Mouse (Mus musculus) kidney, adult 18-20 months (tissue): ENCODE data around the gene Trim41.
"Not testable (repeated sequence)": the region's sequence is repeated elsewhere in the genome, so short reads cannot be mapped to it uniquely, and the experiment has no call there.

ENCODE experiments used
- DNase-seq: peaks from one replicate; pipeline ENCODE4 v3.0.0; 2021

Trim41 gene

DNA sequence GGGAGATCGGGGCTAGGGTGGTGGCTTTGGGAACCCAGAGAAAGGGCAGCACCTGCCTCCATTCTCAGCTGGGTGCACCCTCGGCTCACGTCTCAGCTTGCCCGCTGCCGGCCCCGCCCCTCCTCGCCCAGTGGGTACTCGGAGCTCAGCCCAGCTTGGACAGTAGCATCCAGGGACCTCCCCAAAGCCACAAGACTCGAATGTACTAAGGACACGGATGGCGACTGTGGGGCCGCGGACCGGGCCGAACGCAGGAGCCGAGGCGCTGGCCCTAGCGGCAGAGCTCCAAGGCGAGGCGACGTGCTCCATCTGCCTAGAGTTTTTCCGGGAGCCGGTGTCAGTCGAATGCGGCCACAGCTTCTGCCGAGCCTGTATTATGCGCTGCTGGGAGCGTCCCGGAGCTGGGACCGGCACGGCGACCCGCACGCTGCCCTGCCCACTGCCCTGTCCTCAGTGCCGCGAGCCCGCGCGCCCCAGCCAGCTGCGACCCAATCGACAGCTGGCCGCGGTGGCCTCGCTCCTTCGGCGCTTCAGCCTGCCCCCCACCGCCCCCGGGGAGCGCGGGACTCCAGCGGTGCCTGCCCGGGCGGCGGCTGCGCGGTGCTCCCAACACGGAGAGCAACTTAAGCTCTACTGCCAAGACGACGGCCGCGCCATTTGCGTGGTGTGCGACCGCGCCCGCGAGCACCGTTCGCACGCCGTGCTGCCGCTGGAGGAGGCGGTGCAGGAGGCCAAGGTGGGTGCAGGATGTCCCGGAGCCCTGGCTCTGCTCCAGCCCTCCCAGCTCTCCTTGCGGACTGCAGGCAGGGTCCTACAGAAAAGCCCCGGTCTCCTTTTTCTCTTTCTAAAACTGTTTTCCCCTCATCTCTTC is 20.4 kb upstream of the Trim41 start:
- DNase-seq, result peak; percentile 87

DNA sequence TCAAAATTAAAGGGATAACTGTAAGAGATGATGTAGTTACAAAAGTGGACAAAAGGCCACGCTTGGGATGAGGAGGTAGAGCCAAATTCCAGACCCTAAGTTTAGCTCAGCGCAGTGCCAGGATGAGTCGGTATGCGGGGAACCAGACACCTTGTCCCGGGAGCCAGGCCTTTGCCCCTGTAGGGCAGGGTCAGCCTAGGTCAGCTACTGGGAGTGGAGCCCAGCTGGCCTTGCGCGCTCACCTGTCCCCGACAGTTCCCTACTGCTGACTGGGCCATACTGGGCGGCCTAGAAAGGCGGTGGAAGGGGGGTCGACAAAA is 19.8 kb upstream of the Trim41 start:
- DNase-seq, result no peak

DNA sequence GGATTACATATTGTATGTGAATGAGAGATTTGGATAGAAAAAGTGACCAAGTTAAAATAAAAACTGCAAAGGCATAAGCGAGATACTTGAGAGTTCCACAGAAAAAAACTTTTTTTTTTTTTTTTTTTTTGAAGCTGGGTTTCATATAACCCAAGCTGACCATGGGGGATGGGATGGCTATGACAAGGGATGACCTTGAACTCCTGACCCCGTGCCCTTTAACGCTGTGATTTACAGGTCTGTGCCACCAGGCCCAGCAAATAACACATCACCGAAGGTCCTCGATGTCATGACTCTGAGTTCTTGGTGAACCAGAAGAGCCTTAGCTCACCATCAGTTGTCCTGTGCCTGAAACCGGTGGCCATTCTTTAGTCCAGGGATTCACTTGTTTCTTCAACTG is 18.8 kb upstream of the Trim41 start:
- no peak for DNase-seq

DNA sequence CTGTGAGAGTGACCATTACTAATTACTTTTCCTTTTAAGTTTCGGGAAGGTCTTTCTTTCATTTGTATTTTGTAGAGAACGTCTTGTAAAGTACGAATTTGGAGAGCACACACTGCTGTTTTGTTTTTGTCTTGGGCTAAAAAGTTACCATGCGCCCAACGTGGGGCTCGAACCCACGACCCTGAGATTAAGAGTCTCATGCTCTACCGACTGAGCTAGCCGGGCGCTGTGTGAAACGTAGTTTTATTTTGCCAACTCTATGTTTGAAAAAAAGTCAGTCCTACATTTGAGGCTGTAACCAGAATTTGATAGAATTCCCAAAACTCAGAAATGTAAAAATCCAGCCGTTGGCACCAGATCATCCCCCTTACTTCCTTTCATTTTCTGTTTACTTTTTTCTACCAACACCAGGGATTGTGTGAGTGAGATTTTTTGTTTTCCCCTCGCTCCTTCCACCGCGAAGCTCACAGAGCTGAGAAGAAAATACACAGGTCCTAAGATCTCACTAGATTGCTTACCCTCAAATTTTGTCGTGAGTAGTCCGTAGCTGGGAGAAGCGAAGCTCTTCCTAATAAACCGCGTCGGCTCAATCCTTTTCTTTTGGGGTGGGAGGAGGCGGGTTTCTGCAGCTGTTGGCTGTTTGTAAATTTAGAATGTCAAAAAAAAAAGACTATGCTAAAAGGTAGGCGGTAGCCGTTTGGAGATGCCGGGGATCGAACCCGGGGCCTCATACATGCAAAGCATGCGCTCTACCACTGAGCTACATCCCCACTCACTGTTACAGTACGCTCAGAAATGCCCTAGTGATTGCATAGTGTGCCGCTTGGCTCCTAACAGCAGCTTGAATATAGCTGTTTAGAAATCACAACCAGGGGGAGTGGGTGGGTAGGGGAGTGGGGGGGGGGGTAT is 16.8 kb upstream of the Trim41 start:
- peak; percentile 95 for DNase-seq

DNA sequence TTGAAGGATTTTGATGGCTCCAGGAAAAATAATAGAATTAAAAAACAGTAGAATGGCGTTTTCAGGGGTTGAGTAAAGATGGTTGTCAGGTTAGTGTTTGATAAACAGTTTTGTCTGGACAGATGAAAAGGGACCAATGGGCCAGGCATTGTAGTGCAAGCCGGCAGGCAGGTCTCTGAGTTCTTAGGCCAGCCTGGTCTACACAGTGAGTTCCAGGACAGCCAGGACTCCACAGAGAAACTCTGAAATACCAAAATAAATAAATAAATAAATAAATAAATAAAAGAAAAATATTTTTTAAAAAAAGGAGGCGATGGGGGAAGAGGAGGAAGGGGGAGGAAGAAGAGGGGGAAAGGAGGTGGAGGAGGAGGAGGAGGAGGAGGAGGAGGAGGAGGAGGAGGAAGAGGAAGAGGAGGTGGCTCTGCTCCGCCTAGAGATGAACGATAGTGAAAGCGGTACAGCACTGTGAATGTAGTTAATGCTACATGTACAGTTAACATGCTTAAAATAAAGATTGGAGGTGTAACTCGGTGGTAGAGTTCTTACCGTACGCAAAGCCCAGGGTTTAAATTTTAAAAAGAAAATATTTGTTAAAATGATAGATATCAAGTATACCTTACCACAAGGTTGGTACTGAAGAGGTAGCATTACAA is 16.1 kb upstream of the Trim41 start:
- no peak for DNase-seq

DNA sequence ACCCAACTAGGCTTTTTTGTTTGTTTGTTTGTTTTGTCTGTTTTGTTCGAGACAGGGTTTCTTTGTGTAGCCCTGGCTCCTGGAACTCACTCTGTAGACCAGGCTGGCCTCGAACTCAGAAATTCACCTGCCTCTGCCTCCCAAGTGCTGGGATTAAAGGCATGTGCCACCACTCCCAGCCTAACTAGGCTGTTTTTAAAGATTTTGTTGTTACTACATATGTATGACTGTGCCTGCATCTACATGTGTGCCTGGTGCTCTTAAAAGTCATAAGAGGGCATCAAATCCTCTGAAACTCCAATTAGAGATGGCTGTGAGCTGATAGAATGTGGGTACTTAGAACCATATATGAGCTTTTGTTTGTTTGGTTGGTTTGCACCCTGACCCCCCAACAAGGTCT is 14.1 kb upstream of the Trim41 start:
- DNase-seq, result no peak

DNA sequence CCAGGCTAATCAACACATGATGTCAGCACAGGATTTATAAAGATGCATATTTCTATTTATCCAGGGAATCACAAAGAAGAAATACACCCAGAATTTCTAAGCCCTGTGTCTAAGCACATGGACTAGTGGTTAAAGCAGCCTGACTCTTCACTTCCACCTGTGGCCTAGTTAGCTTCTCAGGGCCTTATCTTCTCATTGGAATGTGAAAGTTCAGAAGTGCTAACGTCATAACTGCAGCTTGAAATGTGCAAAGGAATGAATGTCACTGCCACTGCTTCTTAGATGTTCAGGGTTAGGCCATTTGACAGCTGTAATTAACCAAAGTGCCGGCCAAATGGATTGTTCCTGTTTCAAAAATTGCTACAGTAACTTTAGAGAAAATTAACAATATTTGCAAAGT is 13.1 kb upstream of the Trim41 start:
- DNase-seq, result no peak

DNA sequence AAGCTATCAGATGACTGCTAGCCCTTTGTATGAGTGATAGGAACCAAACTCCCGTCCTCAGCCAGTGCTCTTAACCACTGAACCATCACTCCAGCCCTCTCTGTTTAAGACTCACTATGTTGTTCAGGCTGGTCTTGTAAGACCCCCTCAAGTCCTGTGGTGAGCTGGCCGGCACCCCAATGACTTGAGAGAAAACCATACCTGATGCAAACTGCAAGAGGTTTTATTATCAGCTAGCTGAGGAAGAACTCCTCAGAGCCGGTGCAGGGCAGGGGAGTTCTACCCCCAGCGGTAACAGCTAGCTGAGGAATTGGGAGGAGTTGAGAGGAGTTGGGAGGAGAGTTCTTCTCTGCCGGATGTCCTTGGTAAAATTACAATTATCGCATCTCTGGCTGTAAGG is 10.8 kb upstream of the Trim41 start:
- no peak for DNase-seq

DNA sequence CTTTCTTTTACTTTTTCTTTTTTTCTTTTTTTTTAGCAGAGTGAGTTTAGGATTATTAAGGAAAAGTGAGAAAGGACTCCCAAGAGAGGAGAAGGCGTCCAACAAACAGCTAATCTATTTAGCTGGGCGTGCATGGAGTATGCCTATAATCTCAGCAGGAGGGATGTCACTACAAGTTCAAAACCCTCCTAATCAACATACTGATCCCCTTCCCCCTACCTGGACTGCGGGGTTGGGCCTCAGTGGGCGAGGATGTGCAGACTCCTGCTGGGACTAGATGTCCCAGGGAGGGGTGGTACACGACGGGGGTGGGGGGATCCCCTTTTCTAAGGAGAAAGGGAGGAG is 9.6 kb upstream of the Trim41 start:
- no peak for DNase-seq

DNA sequence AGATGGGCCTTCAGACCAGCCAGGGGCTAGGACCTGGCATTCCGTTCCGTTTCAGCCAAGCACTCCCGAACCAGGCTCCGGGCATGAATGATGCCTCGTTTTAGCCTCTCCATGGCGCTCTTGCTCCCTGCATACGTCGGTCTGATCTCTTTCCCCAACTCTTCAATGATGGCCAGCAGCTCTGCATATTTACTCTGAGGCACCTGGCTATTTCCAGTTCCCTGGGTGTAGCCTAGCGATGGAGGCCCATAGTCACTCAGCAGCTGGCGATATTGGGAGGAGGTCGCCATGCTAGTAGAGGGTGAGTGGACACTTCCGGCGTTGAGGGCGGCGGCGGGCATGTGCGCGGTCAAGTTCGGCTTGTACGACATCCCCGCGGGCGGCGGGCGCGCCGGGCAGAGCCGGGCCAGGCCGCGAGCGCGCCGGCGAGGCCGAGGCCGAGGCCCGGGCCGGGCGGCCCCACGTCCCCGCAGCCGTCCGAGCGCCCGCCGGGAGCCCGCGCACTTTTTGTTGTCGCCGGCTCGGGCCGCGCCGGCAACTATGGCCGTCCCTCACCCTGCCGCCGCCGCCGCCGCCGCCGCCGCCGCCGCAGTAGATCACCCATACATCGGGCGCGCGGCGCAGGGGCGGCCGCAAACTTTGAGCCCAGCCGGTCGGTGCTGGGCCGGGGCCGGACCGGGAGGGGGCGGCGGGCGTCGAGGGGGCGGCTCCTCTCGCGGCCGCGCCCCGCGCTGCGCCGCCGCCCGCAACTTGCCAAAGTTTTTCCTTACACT is 9.0 kb upstream of the Trim41 start, which contains the start of the genes Trim7 and Gm12184:
TSS of gene Trim7 (plus strand) at position 162 of the 773 bp plus-strand sequence.
TSS of gene Gm12184 (minus strand) at position 677 of the 773 bp plus-strand sequence.
- peak; percentile 64 for DNase-seq

DNA sequence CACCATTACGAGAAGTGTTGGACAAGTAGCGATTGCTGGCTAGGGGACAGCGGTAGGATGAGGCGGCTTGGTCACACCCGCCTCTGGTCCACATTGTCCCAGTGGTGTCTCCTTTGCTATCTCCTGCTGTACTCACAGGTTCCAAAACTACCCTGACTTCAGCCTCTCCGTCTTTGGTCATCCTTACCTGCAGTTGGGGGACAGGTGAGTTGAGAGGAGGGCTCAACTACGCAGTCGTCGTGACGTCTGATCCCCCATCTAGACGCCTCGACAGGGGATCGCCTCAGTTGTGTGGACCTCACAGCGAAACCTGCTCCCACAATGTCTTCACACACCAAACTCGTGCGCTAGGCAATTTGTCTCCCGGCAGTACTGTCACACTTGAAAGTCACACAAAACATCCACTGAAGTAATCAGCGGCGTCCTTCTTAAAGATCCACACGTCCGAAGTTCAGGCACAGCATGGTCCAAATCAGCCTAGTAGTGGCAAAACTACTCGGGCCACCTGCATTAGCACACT is 7.2 kb upstream of the Trim41 start:
- no peak for DNase-seq

DNA sequence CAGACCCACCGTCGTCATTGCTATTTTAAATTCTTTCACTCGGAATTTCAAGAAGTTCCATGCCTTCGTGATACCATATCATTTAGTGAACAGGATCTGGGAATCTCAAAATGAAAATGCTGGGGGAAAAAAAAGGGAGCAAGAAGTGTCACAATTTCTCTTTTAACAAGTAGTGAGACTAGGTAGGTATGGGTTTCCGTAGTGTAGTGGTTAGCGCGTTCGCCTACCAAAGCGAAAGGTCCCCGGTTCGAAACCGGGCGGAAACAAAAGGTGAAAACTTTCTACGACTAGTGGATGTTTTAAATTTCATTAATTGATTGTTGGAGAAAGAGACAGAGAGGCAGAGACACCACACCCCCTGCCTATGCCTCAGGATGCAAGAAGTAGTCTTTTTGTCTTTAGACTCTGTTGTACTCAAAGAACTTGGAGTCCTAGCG is 6.4 kb upstream of the Trim41 start:
- peak; percentile 70 for DNase-seq

DNA sequence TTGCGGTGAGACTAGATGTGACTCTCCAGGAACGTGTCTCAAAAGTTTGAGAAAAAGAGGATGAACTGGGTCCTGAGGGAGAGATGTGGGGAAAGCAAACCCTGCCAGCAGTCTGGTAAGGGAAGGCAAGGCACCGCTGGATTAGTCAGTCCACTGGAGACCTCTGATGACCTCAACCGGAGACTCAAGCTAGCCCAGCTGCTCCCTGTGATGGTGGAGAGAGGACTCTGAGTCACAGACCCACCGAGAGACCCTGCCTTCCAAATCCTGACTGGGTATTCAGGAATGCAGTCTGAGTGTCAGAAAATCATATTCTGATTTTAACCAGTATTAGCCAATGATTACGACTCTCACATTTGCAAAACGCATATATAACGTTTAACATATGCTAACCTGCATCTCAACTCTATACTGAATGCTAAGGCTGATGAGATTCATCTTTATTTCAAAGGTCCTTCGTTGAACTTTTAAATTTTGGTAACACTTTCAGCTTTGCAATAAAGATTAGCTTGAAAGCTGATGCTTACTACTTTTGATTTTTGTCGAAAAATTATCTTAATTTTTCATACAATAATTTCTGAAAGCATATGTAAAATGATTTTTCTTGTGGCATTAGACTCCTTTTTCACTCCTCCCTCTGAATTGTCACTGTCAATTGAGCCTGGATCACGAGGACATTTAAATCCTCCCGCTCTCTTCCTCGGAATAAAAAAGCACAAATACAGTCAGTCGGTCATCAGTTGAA is 5.8 kb upstream of the Trim41 start:
- no peak for DNase-seq

DNA sequence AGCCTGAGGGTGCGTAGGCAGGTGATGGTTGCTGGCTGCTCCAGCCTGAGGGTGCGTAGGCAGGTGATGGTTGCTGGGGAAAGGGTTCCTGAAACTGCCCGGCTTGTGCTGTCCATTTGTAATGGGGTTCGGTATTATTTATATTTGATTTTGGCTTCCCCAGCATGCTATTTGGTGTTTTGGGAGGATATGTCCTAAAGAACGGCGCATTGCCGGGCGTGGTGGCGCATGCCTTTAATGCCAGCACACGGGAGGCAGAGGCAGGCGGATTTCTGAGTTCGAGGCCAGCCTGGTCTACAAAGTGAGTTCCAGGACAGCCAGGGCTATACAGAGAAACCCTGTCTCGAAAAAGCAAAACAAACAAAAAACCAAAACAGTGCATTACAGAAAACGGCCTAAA is 4.1 kb upstream of the Trim41 start:
- not testable (repeated sequence) for DNase-seq

DNA sequence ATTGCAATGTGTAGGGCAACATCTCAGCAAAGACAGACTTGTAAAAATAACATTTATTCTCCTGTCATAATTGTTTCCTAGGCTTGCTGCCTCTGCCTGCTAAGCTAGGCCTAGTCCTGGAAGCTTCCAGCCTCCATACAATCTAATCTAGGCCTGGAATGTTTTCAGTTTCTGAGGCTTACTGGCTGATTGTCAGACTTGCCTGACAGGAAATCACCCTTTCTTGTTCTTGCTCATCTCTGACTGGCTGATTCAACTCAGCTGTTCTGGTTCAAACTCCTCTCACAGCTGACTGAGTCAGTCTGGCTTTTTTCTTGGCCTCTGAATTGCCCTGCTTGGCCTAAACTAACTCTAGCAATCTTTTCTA is 3.1 kb upstream of the Trim41 start:
- DNase-seq, result no peak

DNA sequence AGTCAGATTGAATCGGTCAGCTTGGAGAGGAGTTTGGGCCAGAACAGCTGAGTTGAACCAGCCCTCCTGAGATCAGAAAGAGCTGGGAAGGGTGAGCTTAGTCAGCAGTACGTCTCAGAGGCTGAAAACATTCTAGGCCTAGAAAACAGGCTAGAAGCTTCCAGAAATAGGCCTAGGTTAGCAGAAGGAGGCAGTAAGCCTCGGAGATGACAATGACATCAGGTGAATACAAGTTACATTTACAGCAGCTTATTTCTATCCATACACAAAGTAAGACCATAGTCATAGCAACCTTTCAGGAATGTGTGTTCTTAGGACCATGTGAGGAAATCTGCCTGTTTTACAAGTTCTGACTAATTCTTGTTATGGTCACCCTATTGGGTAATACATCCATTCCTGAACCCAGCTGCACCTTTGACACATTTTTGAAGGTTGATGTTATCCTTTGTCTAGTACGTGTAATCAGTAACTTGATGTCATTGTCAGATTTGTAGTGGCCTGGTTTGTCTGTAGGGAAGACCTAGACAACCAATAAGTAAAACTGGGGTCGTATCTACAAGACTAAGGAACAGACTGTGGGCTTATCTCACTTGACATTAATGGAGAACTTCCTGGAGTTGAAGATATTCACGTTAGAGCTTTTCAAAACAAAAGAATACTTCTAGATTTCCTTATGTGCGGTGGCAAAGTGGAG is 2.6 kb upstream of the Trim41 start:
- no peak for DNase-seq

DNA sequence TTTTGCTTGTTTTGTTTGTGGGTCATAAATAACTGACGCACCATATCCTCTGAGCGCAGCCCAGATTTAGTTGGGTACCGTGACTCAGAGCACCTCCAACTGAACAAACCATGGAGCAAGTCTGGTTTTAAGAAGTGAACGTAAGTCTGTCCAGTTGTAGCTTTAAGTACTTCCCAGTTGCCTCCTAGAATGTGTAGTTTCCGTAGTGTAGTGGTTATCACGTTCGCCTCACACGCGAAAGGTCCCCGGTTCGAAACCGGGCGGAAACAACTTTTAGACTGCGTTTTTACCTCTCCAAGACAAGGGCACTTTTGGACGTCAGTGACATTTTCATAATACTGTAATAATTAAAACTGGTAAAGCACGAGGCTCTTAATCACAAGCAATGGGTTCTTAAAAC is 1.2 kb upstream of the Trim41 start:
- DNase-seq, result peak; percentile 87

DNA sequence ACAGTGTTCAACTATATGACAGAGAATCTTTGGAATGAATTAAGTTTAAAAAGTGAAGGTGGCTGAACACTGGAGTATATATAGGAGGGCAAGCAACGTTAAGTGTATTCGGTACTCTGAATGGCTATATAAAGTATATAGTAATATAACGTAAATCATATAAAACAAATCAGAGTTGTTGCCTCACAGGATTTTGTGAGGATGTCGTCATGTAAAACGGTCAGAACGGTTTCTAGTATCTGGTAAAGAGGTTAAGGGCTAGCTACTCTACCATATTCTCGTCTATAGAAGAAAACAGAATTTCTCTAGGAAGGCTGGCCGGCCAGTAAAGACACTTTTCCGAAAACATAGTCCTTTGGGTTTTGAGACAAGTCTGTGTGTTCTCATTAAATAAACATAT is 641 bp upstream of the Trim41 start:
- DNase-seq, result no peak

DNA sequence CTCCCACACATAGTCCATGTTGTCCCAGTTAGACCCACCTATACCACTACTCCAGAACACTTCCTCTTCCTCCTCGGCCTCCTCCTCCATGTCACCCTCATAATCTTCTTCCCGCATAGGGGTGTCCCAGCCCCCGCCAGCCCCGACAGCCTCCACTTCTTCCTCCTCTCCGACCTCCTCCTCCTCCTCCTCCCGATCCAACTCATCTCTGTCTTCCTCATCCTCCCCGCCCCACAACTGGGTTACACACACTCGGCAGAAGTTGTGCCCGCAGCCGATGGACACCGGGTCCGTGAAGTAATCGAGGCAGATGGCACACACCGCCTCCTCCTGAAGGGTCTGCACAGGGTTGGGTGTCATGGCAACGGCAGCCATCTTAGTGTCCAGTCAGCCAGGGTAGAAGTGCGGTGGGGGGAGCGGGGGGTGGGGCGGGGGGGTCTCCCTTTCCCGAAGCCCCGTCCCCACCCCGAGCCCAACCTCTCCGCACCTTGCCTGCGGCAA is 822 bp downstream of the Trim41 start:
- DNase-seq, result peak; percentile 38

DNA sequence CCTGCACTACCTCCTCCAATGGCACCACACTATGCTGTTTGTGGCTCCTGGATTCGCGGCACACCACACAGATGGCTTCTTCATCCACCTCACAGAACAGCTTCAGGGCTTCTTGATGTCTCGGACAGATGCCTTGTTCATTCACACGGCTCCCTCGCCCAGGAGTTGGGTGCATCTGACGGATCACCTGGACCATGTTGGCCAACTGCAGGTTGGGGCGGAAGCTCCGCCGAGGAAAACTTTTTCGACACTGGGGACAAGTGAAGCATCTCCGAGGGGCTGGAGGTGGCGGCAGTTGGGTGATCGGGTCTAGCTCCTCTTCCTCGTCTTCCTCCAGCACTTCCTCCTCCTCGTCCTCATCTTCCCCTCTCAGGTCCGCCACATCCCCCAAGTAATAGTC is 1.3 kb downstream of the Trim41 start:
- no peak for DNase-seq

DNA sequence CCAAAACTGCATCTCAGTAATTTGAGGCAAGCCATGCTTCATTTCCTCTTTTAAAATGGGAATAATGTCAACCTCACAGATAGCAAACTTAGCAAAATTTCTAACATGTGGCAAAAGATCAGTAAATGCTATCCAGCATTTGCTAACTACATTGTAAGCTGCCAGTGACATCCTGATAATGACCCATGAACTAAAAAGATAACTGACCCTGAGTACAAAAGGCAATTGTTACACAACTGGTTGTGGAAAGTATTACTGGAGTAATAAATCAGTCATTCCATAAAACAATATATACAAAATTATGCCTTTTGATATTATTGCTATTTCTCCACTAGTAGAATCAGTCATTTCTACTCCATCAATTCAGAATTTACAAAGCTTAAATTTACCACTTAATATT is 3.4 kb downstream of the Trim41 start:
- no peak for DNase-seq
